In the genomic region with DNA sequence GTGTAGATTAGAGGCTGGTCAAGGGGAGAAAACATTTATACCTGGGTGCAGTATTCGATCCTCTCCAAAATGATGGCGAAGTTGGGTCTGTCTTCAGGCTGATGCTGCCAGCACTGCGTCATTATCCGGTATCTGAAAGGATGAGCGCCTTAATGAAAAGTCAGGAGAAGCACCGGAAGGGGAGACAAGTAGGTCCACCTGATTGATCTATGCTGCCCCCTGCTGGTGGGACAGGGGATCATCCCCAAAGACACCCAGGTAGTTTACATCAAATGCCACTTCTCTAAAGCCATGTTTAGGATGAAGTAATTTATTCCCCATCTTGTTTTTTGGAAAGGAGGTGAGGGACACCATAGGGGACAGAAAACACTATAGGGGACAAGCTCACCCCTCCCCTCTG, we compare ENCODE assay signal across 8 mouse cellular contexts.
DNase-seq lines count a peak whose midpoint lies in the region; ATAC-seq and TF ChIP-seq lines count a peak whose summit lies in the region.

No protein-coding gene starts in this region.

- ATAC-seq in forebrain, embryonic 13.5 days: no peak
- peak; percentile 52; the same call in 1 of the 2 replicates for ATAC-seq in megakaryocyte-erythroid progenitor cell, adult 5-6 weeks (replicated peaks; ENCODE audit: low FRiP score, low TSS enrichment, poor library complexity, severe bottlenecking)

- H3K4me3 ChIP-seq in forebrain, embryonic 10.5 days: no peak overlapping the region
- no peak overlapping the region for H3K4me3 ChIP-seq in forebrain, embryonic 13.5 days
- H3K4me3 ChIP-seq in testis, adult 2 months (ENCODE audit: control insufficient read depth, low read depth, low read length): no peak overlapping the region; the same call in 1 of the 2 replicates

- peaks cover 16% of the 10 kb centered on the region for H3K27me3 ChIP-seq in forebrain, embryonic 10.5 days (ENCODE audit: poor library complexity, severe bottlenecking)
- H3K27me3 ChIP-seq in forebrain, embryonic 13.5 days: no peaks in the 10 kb centered on the region
- no peaks in the 10 kb centered on the region for H3K27me3 ChIP-seq in testis, adult 2 months (ENCODE audit: control insufficient read depth, insufficient read depth, low read length)

- no peak overlapping the region for H3K4me2 ChIP-seq in forebrain, embryonic 13.5 days

- H3K27ac ChIP-seq in forebrain, embryonic 10.5 days: no peak overlapping the region
- no peak overlapping the region for H3K27ac ChIP-seq in forebrain, embryonic 13.5 days
- H3K27ac ChIP-seq in testis, adult 2 months (ENCODE audit: control insufficient read depth, insufficient read depth, low read depth, low read length): no peak overlapping the region

- H3K4me1 ChIP-seq in forebrain, embryonic 10.5 days: peaks cover 9% of the 10 kb centered on the region
- peaks cover 3% of the 10 kb centered on the region for H3K4me1 ChIP-seq in forebrain, embryonic 13.5 days
- H3K4me1 ChIP-seq in testis, adult 2 months (ENCODE audit: control insufficient read depth, insufficient read depth, low read length): peaks cover 3% of the 10 kb centered on the region; the same call in 1 of the 2 replicates

- DNase-seq in forebrain, embryonic 10.5 days (ENCODE audit: extremely low spot score, low spot score): peak; percentile 58
- peak; percentile 27 to 56 for DNase-seq in urinary bladder, adult 18-20 months (ENCODE audit: low spot score in 2 of 2)
- no peak for DNase-seq in urinary bladder, postnatal 10 days (ENCODE audit: low spot score)
- peak; percentile 34 for DNase-seq in embryo, embryonic 11.5 days (ENCODE audit: low read depth, low spot score)
- peak; percentile 58 to 79 for DNase-seq in kidney, postnatal 36 days

- H3K9ac ChIP-seq in forebrain, embryonic 13.5 days: no peak overlapping the region

- WGBS in forebrain, embryonic 10.5 days: 40% methylated on average over 6 of the region's 6 CpGs
- 37% methylated on average over 6 of the region's 6 CpGs for WGBS in forebrain, embryonic 13.5 days

- TF ChIP-seq CTCF in testis, adult 2 months (IDR thresholded peaks at IDR 0.05; ENCODE audit: control insufficient read depth, insufficient read depth, insufficient replicate concordance, low read depth, low read length): peak; percentile 85; the same call in 1 of the 2 replicates

- no peaks in the 10 kb centered on the region for H3K9me3 ChIP-seq in forebrain, embryonic 10.5 days
- H3K9me3 ChIP-seq in forebrain, embryonic 13.5 days (replicated peaks): no peaks in the 10 kb centered on the region

- no peak for TF ChIP-seq POLR2A in testis, adult 2 months (IDR thresholded peaks at IDR 0.05; ENCODE audit: control insufficient read depth, low read depth, low read length)

- H3K36me3 ChIP-seq in forebrain, embryonic 10.5 days (replicated peaks): no peaks in the 10 kb centered on the region
- H3K36me3 ChIP-seq in forebrain, embryonic 13.5 days (ENCODE audit: poor library complexity, severe bottlenecking): no peaks in the 10 kb centered on the region
- no peaks in the 10 kb centered on the region for H3K36me3 ChIP-seq in testis, adult 2 months (ENCODE audit: control insufficient read depth, insufficient read depth, low read length)
